Mouse (Mus musculus): ENCODE measurements around the gene Trim37. TPM values are rescaled to one million over a fixed set of nuclear protein-coding genes. Genes with fewer than 3 reads are reported as not detected.

The Trim37 gene
- 22.4 and 26.3 TPM in 2 replicates for polyA plus RNA-seq (2015; fragmentation: Nextera tagmentation; extraction: Ambion mirVana)

- H3K9ac ChIP-seq = peak within 1 kb of the TSS; percentile 97
- no peaks in the 10 kb centered on the region for H3K27me3 ChIP-seq
- no peaks in the 10 kb centered on the region for H3K9me3 ChIP-seq (replicated peaks)
- DNase-seq (peak; percentile 85), ATAC-seq (ENCODE audit: low read depth) (peak; percentile 92)
- peak within 1 kb of the TSS; percentile 89 for H3K4me2 ChIP-seq
- H3K36me3 ChIP-seq = peaks cover 38% of the 10 kb centered on the region
- under 1% methylated on average over 103 of the region's 105 CpGs for WGBS (ENCODE audit: insufficient replicate concordance)
- H3K4me3 ChIP-seq (replicated peaks) = peak within 1 kb of the TSS; percentile 99
- peak within 1 kb of the TSS; percentile 97 for H3K27ac ChIP-seq
- H3K4me1 ChIP-seq (replicated peaks) = peaks cover 29% of the 10 kb centered on the region
Measured at GRCm38 (mm10) chr11:87126824-87127816, at the start of gene Trim37. Trim37 (plus strand) TSS chr11:87127077.

GRCm38 (mm10) chr11:87083712-87084111 lies 43.2 kb upstream of the Trim37 start:
- H3K9ac ChIP-seq = no peak overlapping the region
- no peaks in the 10 kb centered on the region for H3K27me3 ChIP-seq
- H3K36me3 ChIP-seq = peaks cover 52% of the 10 kb centered on the region
- peaks cover 39% of the 10 kb centered on the region for H3K4me1 ChIP-seq (replicated peaks)
- no peak overlapping the region for H3K4me2 ChIP-seq
- ATAC-seq (ENCODE audit: low read depth) (no peak), DNase-seq (no peak)
- H3K9me3 ChIP-seq (replicated peaks) = no peaks in the 10 kb centered on the region
- H3K4me3 ChIP-seq (replicated peaks) = no peak overlapping the region
- WGBS (ENCODE audit: insufficient replicate concordance) = 91% methylated on average over 1 of the region's 1 CpGs
- H3K27ac ChIP-seq = no peak overlapping the region

DNA sequence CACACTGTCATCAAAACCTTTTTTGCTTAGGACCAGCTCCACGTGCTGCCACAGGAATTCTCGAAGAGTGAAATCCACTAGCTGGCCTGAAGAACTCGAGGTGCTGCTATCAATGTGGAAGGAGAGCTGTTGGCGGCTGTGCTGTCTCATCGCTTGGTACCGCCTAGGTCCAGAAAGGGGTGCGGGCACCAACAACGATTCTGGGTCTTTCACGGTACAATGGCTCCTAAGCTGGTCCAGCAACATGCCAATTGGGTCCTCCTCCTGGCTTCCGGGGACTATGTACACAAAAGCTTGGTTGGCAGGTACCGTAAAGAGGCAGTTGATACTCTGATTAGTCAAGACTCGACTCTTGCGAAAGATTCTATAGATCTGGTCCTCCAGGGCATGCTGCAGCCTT lies 41.4 kb upstream of the Trim37 start:
- Histone ChIP-seq H3K9me3 (replicated peaks) (no peaks in the 10 kb centered on the region), H3K27me3 (no peaks in the 10 kb centered on the region), H3K4me3 (replicated peaks) (peak overlapping the region; percentile 79), H3K4me1 (replicated peaks) (peaks cover 39% of the 10 kb centered on the region), H3K4me2 (peak overlapping the region; percentile 71), H3K36me3 (peaks cover 47% of the 10 kb centered on the region), H3K27ac (0 out of 2 replicates have a peak overlapping the region, but pooled peaks have one; percentile 53), H3K9ac (peak overlapping the region; percentile 84)
- no peak for ATAC-seq (ENCODE audit: low read depth)
- 78% methylated on average over 13 of the region's 13 CpGs for WGBS (ENCODE audit: insufficient replicate concordance)
- no peak for DNase-seq

- H3K36me3 ChIP-seq = peaks cover 47% of the 10 kb centered on the region
- DNase-seq (peak; percentile 79), ATAC-seq (ENCODE audit: low read depth) (peak; percentile 93)
- under 1% methylated on average over 43 of the region's 43 CpGs for whole genome bisulfite sequencing (ENCODE audit: insufficient replicate concordance)
- H3K4me3 ChIP-seq (replicated peaks) = peak within 1 kb of the TSS; percentile 79
- H3K4me1 ChIP-seq (replicated peaks) = peaks cover 39% of the 10 kb centered on the region
- H3K9ac ChIP-seq = peak within 1 kb of the TSS; percentile 84
- H3K4me2 ChIP-seq = peak within 1 kb of the TSS; percentile 71
- H3K9me3 ChIP-seq (replicated peaks) = no peaks in the 10 kb centered on the region
- H3K27ac ChIP-seq = peak within 1 kb of the TSS; percentile 63
- no peaks in the 10 kb centered on the region for H3K27me3 ChIP-seq
Measured at GRCm38 (mm10) chr11:87086290-87086984, 40.4 kb upstream of the Trim37 start, which contains the start of gene Smg8. Smg8 (minus strand) TSS chr11:87086774.

- H3K36me3 ChIP-seq = peaks cover 48% of the 10 kb centered on the region
- no peaks in the 10 kb centered on the region for H3K27me3 ChIP-seq
- H3K4me3 ChIP-seq (replicated peaks) = peak overlapping the region; percentile 79
- no peak for DNase-seq
- H3K9ac ChIP-seq = peak overlapping the region; percentile 84
- ATAC-seq (ENCODE audit: low read depth) = peak; percentile 53
- no peaks in the 10 kb centered on the region for H3K9me3 ChIP-seq (replicated peaks)
- 20% methylated on average over 2 of the region's 2 CpGs for WGBS (ENCODE audit: insufficient replicate concordance)
- H3K4me2 ChIP-seq = peak overlapping the region; percentile 71
- H3K27ac ChIP-seq = peak overlapping the region; percentile 63
- peaks cover 39% of the 10 kb centered on the region for H3K4me1 ChIP-seq (replicated peaks)
Measured at GRCm38 (mm10) chr11:87087142-87087541, 39.7 kb upstream of the Trim37 start.

- no peaks in the 10 kb centered on the region for H3K27me3 ChIP-seq
- DNase-seq (no peak), ATAC-seq (ENCODE audit: low read depth) (no peak)
- WGBS (ENCODE audit: insufficient replicate concordance) = 0% methylated on average over 14 of the region's 14 CpGs
- H3K4me3 ChIP-seq (replicated peaks) = peak within 1 kb of the TSS; percentile 96
- H3K27ac ChIP-seq = peak within 1 kb of the TSS; percentile 88
- peak within 1 kb of the TSS; percentile 96 for H3K9ac ChIP-seq
- H3K36me3 ChIP-seq = peaks cover 41% of the 10 kb centered on the region
- peak within 1 kb of the TSS; percentile 72 for H3K4me2 ChIP-seq
- peaks cover 31% of the 10 kb centered on the region for H3K4me1 ChIP-seq (replicated peaks)
- no peaks in the 10 kb centered on the region for H3K9me3 ChIP-seq (replicated peaks)
Measured at GRCm38 (mm10) chr11:87108409-87108754, 18.5 kb upstream of the Trim37 start, which contains the start of gene Prr11. Prr11 (minus strand) TSS chr11:87108708.

GRCm38 (mm10) chr11:87108755-87109518 lies 17.9 kb upstream of the Trim37 start, which contains the start of gene Ska2:
Ska2 (plus strand) TSS chr11:87109234.
- peak; percentile 96 for ATAC-seq (ENCODE audit: low read depth)
- Histone ChIP-seq H3K4me1 (replicated peaks) (peaks cover 31% of the 10 kb centered on the region), H3K36me3 (peaks cover 40% of the 10 kb centered on the region), H3K9me3 (replicated peaks) (no peaks in the 10 kb centered on the region), H3K9ac (peak within 1 kb of the TSS; percentile 96), H3K4me3 (replicated peaks) (peak within 1 kb of the TSS; percentile 96), H3K4me2 (peak within 1 kb of the TSS; percentile 72), H3K27me3 (no peaks in the 10 kb centered on the region), H3K27ac (peak within 1 kb of the TSS; percentile 88)
- peak; percentile 97 for DNase-seq
- WGBS (ENCODE audit: insufficient replicate concordance) = under 1% methylated on average over 40 of the region's 40 CpGs

- H3K27me3 ChIP-seq = no peaks in the 10 kb centered on the region
- H3K9me3 ChIP-seq (replicated peaks) = no peaks in the 10 kb centered on the region
- H3K36me3 ChIP-seq = peaks cover 39% of the 10 kb centered on the region
- ATAC-seq (ENCODE audit: low read depth) = no peak
- peak overlapping the region; percentile 88 for H3K27ac ChIP-seq
- peak; percentile 23 for DNase-seq
- peaks cover 31% of the 10 kb centered on the region for H3K4me1 ChIP-seq (replicated peaks)
- H3K4me3 ChIP-seq (replicated peaks) = peak overlapping the region; percentile 96
- peak overlapping the region; percentile 96 for H3K9ac ChIP-seq
- under 1% methylated on average over 42 of the region's 42 CpGs for WGBS (ENCODE audit: insufficient replicate concordance)
- peak overlapping the region; percentile 70 for H3K4me2 ChIP-seq
Measured at GRCm38 (mm10) chr11:87109519-87110171, 17.2 kb upstream of the Trim37 start.

DNA sequence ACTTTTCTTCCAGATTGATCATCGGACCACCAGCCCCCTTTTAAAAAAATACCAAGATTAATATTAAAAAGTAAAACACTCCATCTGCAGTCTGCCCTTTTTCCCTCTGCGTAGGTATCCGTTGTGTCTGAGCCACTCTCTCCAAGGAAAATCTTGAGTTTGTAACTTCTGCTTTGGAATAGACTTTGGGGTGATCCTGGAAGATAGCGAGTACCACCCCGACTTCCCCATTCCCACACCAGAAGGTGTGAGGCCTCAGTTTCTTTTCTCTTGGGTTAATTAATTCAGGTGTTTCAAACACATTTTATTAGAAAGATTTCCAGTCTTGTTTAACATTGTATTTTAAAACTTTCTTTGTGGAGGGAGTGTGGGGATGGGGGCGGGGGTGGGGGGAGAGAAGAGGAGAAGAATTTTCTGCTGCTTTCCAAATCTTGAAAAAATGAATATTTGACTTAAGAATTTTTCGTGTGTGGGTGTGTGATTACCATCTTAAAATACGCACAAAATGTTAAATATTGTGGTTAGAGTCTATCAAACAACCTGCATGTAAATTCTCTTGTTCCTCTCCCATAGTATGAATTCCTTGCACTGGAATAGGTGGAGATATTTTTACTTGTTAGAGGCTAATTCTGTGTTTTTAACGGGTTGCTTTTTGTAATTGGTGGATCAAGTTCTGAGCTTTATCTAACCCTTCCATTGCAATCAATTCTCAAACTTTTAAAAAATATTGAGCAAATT lies 16.5 kb upstream of the Trim37 start:
- Histone ChIP-seq H3K27me3 (no peaks in the 10 kb centered on the region), H3K4me1 (replicated peaks) (peaks cover 31% of the 10 kb centered on the region), H3K4me3 (replicated peaks) (peak overlapping the region; percentile 96), H3K36me3 (peaks cover 39% of the 10 kb centered on the region), H3K4me2 (peak overlapping the region; percentile 70), H3K9me3 (replicated peaks) (no peaks in the 10 kb centered on the region), H3K9ac (peak overlapping the region; percentile 96), H3K27ac (peak overlapping the region; percentile 88)
- ATAC-seq (ENCODE audit: low read depth) = no peak
- no peak for DNase-seq
- 6% methylated on average over 9 of the region's 9 CpGs for WGBS (ENCODE audit: insufficient replicate concordance)

DNA sequence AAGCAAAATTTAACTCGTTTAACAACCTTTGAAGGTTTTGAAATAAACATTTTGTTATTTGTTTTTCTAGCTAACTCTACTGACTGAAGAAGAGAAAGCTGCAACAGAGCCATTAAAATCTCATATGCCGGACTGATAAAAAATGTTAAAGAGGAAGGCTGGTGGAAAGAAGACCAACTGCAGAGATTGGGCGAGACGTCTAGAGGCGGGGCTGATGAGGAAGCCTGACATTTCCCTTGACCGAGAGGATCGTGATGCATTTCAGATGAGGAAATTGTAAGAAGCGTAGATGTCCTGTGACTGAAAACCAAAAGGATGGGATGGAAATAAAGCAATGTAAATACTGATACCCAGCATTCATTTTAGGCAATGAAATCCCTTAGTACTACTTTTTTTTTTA lies 5.0 kb upstream of the Trim37 start:
- no peak for ATAC-seq (ENCODE audit: low read depth)
- Histone ChIP-seq H3K4me3 (replicated peaks) (no peak overlapping the region), H3K27me3 (no peaks in the 10 kb centered on the region), H3K4me2 (no peak overlapping the region), H3K4me1 (replicated peaks) (peaks cover 16% of the 10 kb centered on the region), H3K36me3 (peaks cover 68% of the 10 kb centered on the region), H3K9ac (no peak overlapping the region), H3K9me3 (replicated peaks) (no peaks in the 10 kb centered on the region), H3K27ac (no peak overlapping the region)
- no peak for DNase-seq
- 73% methylated on average over 8 of the region's 8 CpGs for WGBS (ENCODE audit: insufficient replicate concordance)

Measured in liver, embryonic 13.5 days (tissue).